Mouse (Mus musculus) neural tube, embryonic 14.5 days (tissue): ENCODE results near the gene Hivep3. TPM values are rescaled to one million over a fixed set of nuclear protein-coding genes. Genes with fewer than 3 reads are reported as not detected.

Experiments used
- ATAC-seq: fragments of 200-750 bp; cut with Nextera tagmentation; 2 replicates; pipeline ENCODE4 v1.8.0; 2017; ENCODE audit warnings: low read depth, mild to moderate bottlenecking, moderate TSS enrichment, moderate library complexity
- H3K27ac ChIP-seq: fragments of 300-500 bp; sonication (generic); 2 replicates; pipeline ENCODE4 v1.5.1; 2014; ENCODE audit warnings: low read depth, mild to moderate bottlenecking, control low read depth, low read length, moderate library complexity, mixed read lengths
- H3K27me3 ChIP-seq: fragments of 300-500 bp; sonication (generic); 2 replicates; pipeline ENCODE4 v1.6.1; 2014; ENCODE audit warnings: low read length; ENCODE audit not compliant: control insufficient read depth, insufficient read depth
- H3K36me3 ChIP-seq: fragments of 300-500 bp; sonication (generic); 2 replicates; pipeline ENCODE4 v1.6.1; 2014; ENCODE audit warnings: low read length, mixed read lengths; ENCODE audit not compliant: control insufficient read depth, insufficient read depth
- H3K4me1 ChIP-seq: fragments of 300-500 bp; sonication (generic); 2 replicates; pipeline ENCODE4 v1.6.1; 2014; ENCODE audit warnings: low read length; ENCODE audit not compliant: control insufficient read depth, insufficient read depth
- H3K4me2 ChIP-seq: fragments of 300-500 bp; sonication (generic); 2 replicates; pipeline ENCODE4 v1.6.1; 2014; ENCODE audit warnings: mild to moderate bottlenecking, low read depth, low read length, control low read depth
- H3K4me3 ChIP-seq: fragments of 300-500 bp; sonication (generic); 2 replicates; pipeline ENCODE4 v1.5.1; 2014; ENCODE audit warnings: low read depth, low read length, control low read depth, mixed read lengths
- H3K9ac ChIP-seq: fragments of 300-500 bp; sonication (generic); replicated peaks from 2 replicates; pipeline ENCODE4 v1.6.1; 2014; ENCODE audit warnings: low read depth, mild to moderate bottlenecking, control low read depth, low read length, mixed read lengths
- H3K9me3 ChIP-seq: fragments of 300-500 bp; sonication (generic); 2 replicates; pipeline ENCODE4 v1.6.1; 2016; ENCODE audit warnings: low read length; ENCODE audit not compliant: control insufficient read depth
- WGBS: fragments of 180-500 bp; shearing (Covaris S2); extraction: QIAGEN DNeasy Blood & Tissue Kit; methylation state at CpG from one replicate; pipeline ENCODE4 v1.1.7; 2014; 5-methylcytosine and 5-hydroxymethylcytosine counted together
- polyA plus RNA-seq: library from polyadenylated mRNA; unstranded; fragments of >200 nt; fragmentation: Nextera tagmentation; extraction: Ambion mirVana; gene quantifications from 2 replicates; pipeline ENCODE4 v1.2.1, GENCODE M21; 2014

The Hivep3 gene
- polyA plus RNA-seq, 1 experiment from 2014 or later = 23.9 TPM

GRCm38 (mm10) chr4:119807359-119807758 is 73.8 kb downstream of the Hivep3 start:
- no peaks in the 10 kb centered on the region for H3K4me1 ChIP-seq
- no peaks in the 10 kb centered on the region for H3K36me3 ChIP-seq
- ATAC-seq = no peak
- H3K9ac ChIP-seq = no peak overlapping the region
- H3K4me3 ChIP-seq = no peak overlapping the region
- H3K27me3 ChIP-seq = no peaks in the 10 kb centered on the region
- no peak overlapping the region for H3K4me2 ChIP-seq
- H3K9me3 ChIP-seq = no peaks in the 10 kb centered on the region
- no peak overlapping the region for H3K27ac ChIP-seq
- 59% methylated on average over 2 of the region's 2 CpGs for WGBS

DNA sequence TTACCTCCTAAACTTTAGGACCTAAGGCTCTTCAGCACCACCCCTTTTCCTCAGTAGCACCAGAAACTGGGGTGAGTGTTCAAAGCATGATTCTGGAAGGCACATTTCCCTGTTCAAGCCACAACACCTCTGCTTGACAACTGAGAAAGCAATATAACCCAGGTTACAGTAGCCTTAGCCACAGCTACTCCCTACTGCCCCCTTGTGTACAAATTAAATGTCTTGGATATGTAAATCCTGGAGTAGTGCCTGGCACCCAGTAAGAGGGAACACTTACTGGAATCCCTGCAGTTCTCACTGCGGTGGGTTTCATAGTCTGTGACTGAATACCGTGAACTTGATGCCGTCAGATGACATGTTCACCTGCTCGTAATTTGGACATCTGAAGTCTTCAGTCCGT is 75.7 kb downstream of the Hivep3 start:
- ATAC-seq = no peak
- Histone ChIP-seq H3K4me3 (no peak overlapping the region), H3K9ac (no peak overlapping the region), H3K4me2 (no peak overlapping the region), H3K4me1 (0 out of 2 replicates have a peak, but pooled peaks cover 7% of the 10 kb centered on the region), H3K36me3 (no peaks in the 10 kb centered on the region), H3K9me3 (no peaks in the 10 kb centered on the region), H3K27ac (no peak overlapping the region), H3K27me3 (no peaks in the 10 kb centered on the region)
- WGBS = 33% methylated on average over 5 of the region's 5 CpGs

GRCm38 (mm10) chr4:119812775-119813174 is 79.2 kb downstream of the Hivep3 start:
- Histone ChIP-seq H3K27me3 (no peaks in the 10 kb centered on the region), H3K9me3 (no peaks in the 10 kb centered on the region), H3K4me2 (no peak overlapping the region), H3K9ac (no peak overlapping the region), H3K4me3 (no peak overlapping the region), H3K27ac (no peak overlapping the region), H3K4me1 (peaks cover 22% of the 10 kb centered on the region), H3K36me3 (no peaks in the 10 kb centered on the region)
- WGBS = 18% methylated on average over 2 of the region's 2 CpGs
- ATAC-seq = no peak

DNA sequence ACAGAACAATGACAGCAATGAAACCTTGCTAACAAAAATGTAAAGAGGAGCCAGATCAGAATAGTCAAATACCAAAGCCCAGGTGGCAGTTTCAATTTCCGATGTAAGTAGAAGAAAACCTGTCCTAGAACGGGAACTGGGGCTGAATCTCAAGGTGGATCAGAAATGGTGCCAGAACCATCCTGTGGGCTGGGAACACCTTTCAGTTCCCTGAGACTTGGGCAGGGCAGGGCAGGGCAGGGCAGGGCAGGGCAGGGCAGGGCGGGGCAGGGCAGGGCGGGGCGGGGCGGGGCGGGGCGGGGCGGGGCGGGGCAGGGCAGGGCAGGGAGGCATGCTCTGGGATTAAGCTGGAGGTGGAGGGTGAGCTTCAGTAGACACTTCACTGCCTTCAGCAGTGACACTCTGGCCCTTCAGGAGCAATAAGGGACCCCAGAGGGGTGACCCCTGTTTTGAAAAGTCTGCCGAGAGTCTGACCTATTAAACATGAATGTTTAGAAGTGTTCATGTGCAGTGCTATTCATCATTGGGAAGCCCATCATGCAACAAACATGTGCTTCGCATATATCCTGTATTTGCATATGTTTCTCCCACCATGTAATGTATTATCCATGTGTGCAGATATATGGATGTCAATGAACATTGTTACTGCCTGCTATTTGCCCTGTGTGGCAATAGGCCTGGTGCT is 80.1 kb downstream of the Hivep3 start:
- H3K9ac ChIP-seq = 0 out of 2 replicates have a peak overlapping the region, but pooled peaks have one; percentile 70
- H3K9me3 ChIP-seq = no peaks in the 10 kb centered on the region
- H3K4me1 ChIP-seq = peaks cover 22% of the 10 kb centered on the region
- H3K4me3 ChIP-seq = peak overlapping the region; percentile 51
- H3K36me3 ChIP-seq = no peaks in the 10 kb centered on the region
- peak overlapping the region; percentile 76 for H3K27ac ChIP-seq
- peak overlapping the region; percentile 60 for H3K4me2 ChIP-seq
- 15% methylated on average over 7 of the region's 12 CpGs for WGBS
- peak; percentile 19 for ATAC-seq
- no peaks in the 10 kb centered on the region for H3K27me3 ChIP-seq

- Histone ChIP-seq H3K27ac (peak overlapping the region; percentile 76), H3K27me3 (no peaks in the 10 kb centered on the region), H3K36me3 (no peaks in the 10 kb centered on the region), H3K9ac (peak overlapping the region; percentile 70), H3K4me3 (peak overlapping the region; percentile 51), H3K9me3 (no peaks in the 10 kb centered on the region), H3K4me1 (peaks cover 22% of the 10 kb centered on the region), H3K4me2 (peak overlapping the region; percentile 60)
- peak; percentile 81 for ATAC-seq
- WGBS = 1% methylated on average over 47 of the region's 47 CpGs
Observed at GRCm38 (mm10) chr4:119814185-119815132, 80.9 kb downstream of the Hivep3 start.

- WGBS = 6% methylated on average over 7 of the region's 7 CpGs
- peak overlapping the region; percentile 70 for H3K9ac ChIP-seq
- H3K27me3 ChIP-seq = no peaks in the 10 kb centered on the region
- peak; percentile 38; the same call in 1 of the 2 replicates for ATAC-seq
- H3K27ac ChIP-seq = peak overlapping the region; percentile 76
- peak overlapping the region; percentile 60 for H3K4me2 ChIP-seq
- no peaks in the 10 kb centered on the region for H3K9me3 ChIP-seq
- peaks cover 22% of the 10 kb centered on the region for H3K4me1 ChIP-seq
- peak overlapping the region; percentile 51 for H3K4me3 ChIP-seq
- H3K36me3 ChIP-seq = no peaks in the 10 kb centered on the region
Observed at GRCm38 (mm10) chr4:119815133-119815792, 81.7 kb downstream of the Hivep3 start.

DNA sequence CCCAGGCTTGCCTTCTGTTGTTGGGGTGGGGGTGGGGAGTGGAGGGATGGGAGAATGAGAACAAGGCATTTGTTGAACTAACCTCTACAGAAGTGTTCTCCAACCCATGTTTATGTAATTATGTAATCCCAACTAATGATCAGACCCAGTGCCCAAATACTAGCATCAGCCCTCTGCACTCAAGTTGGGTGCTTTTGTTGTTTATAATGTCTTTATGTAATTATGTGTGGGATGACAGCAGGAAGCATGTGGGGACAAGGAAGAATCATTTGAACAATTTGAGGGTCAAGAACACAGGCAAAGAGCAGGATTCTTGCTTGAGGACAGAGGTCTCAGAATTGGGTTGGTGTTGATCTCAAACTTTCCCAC is 82.2 kb downstream of the Hivep3 start:
- Histone ChIP-seq H3K9ac (no peak overlapping the region), H3K27ac (no peak overlapping the region), H3K4me3 (peak overlapping the region; percentile 51; the same call in 1 of the 2 replicates), H3K4me2 (peak overlapping the region; percentile 60), H3K9me3 (no peaks in the 10 kb centered on the region), H3K27me3 (no peaks in the 10 kb centered on the region), H3K36me3 (no peaks in the 10 kb centered on the region), H3K4me1 (peaks cover 22% of the 10 kb centered on the region)
- ATAC-seq = no peak

DNA sequence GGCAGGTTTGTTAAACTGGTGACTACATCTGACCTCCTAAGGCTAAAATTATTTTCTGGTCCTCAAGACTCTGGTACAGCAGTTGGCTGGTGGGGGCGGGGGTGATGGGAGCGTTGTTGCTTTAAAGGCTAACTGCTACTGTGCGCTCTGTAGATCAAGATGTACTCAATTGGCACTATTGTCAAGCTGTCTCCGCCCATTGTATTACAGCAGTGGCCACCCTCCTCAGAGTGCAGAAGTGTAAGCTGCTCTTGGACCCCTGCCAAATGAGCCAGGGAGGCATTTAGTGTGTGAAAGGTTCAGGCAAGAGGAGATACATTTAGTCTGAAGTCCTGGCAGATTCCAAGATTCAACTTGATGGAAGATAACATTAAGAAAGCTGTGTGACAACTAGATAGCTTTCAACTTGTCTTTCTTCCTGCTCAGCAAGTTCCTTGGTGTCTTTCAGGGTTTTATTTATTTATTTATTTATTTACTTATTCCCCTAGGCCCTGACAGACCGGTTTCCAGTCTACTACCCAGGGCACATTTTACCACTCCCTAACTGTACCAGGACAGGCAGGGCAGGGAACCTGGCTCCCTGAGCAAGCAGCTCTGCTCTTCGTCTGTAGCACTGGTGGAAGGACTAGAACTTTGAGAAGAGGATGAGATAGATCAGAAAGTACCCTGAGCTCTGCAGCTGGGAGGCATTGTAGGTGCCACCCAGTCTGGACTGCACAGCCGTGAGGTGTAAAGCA is 83.2 kb downstream of the Hivep3 start:
- H3K4me1 ChIP-seq = peaks cover 22% of the 10 kb centered on the region
- H3K4me3 ChIP-seq = no peak overlapping the region
- no peaks in the 10 kb centered on the region for H3K9me3 ChIP-seq
- no peak overlapping the region for H3K27ac ChIP-seq
- H3K9ac ChIP-seq = no peak overlapping the region
- H3K36me3 ChIP-seq = no peaks in the 10 kb centered on the region
- no peaks in the 10 kb centered on the region for H3K27me3 ChIP-seq
- WGBS = 22% methylated on average over 7 of the region's 7 CpGs
- peak overlapping the region; percentile 60; the same call in 1 of the 2 replicates for H3K4me2 ChIP-seq
- no peak for ATAC-seq
